Mouse (Mus musculus): ENCODE measurements around the gene Mrnip.

Gene Mrnip

DNA sequence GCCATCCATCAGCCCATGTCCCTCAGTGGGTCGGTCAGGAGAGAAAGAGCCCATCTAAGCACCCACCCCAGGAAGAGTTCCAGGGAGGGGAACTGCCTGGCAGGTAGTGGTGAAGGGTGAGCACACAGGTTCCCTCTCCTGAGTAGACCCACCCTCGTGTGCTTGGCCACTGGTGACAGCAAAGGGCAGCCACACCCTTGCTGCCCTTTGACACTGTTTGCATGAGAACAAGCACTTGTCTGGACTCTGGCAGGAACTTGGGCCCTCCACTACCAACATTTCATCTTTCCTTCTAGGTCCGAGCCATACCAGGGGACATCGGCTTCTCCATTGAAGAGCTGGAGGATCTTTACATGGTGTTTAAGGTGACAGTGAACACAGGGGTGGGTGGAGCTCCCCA is 14.9 kb upstream of the Mrnip start:
- DNase-seq (ENCODE audit: low spot score in 2 of 2): no peak

DNA sequence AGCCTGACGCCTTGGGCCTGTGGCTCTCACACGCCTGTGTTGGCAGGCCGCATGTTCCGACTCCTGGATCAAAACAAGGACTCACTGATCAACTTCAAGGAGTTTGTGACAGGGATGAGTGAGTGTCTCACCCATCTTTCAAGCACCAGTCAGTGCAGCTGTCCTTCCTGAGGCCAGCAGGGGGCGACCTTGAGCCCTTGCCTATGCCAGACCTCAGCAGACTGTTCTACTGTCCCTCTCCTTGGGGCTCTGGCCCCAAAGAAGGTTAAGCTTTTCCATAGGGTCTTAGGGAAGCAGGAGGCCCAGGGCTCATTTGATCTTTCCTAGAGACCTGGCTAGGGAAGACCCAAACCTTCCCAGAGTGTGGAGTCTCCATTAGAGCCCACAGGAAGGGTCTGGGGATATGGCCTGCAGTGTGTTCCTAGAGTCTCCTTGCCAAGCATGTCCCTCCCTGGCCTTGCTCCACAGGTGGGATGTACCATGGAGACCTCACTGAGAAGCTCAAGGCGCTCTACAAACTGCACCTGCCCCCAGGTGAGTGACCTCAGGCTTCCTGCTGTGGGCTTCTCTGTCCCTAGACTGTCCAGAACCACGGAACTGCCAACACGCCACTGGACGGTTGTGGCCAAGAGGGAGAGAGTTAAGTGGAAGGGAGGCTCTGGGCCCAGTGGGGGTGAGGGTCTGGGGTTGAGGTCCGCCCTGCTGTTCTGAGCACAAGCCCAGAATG is 12.5 kb upstream of the Mrnip start:
- DNase-seq (ENCODE audit: low spot score in 2 of 2): peak; percentile 19 to 60

- DNase-seq (ENCODE audit: low spot score in 2 of 2): no peak
Observed at GRCm38 (mm10) chr11:50162338-50163050, 11.8 kb upstream of the Mrnip start.

DNA sequence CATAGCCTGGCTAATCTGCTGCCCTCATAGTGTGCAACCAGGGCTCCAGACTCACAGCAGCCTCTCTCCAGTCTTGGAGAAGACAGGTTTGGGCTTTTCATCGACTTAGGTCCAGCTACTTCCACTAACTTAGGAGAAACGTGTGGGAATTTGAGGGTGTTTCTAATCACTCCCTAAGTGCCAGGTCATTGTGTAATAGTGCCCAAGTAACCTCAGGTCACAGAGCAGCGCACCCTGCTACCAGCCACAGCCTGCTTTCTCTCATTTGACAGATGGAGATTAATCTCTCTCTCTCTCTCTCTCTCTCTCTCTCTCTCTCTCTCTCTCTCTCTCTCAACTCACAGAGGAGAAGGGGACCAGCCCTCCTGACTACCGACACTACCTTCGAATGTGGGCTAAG is 5.9 kb upstream of the Mrnip start:
- no peak for DNase-seq (ENCODE audit: low spot score in 2 of 2)

DNA sequence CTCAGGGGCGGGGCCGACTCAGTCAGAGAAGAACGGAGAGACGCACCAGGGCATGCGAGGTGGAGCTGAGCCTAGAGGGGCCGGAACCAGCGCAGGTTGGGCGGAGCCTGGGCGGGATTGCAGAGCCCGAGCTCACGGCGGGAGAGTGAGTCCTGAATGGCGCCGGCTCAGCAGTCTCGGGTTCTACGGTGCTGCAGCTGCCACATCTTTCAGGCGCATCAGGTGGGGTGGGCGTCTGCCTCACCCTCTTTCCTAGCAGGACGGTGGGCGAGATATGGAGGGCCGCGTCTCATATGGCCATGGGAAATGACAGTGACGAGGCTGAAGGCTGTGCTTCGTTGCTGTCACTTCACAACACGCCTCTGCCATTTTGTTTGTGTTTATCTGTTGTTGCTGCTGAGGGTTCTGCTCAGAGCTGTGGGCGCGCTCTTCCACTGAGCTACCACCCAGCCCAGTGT is 515 bp downstream of the Mrnip start:
- peak; percentile 91 to 96 for DNase-seq (ENCODE audit: low spot score in 2 of 2)

- no peak for DNase-seq (ENCODE audit: low spot score in 2 of 2)
Observed at GRCm38 (mm10) chr11:50176351-50176750, 2.1 kb downstream of the Mrnip start.

- no peak for DNase-seq (ENCODE audit: low spot score in 2 of 2)
Observed at GRCm38 (mm10) chr11:50177111-50177510, 2.9 kb downstream of the Mrnip start.

DNA sequence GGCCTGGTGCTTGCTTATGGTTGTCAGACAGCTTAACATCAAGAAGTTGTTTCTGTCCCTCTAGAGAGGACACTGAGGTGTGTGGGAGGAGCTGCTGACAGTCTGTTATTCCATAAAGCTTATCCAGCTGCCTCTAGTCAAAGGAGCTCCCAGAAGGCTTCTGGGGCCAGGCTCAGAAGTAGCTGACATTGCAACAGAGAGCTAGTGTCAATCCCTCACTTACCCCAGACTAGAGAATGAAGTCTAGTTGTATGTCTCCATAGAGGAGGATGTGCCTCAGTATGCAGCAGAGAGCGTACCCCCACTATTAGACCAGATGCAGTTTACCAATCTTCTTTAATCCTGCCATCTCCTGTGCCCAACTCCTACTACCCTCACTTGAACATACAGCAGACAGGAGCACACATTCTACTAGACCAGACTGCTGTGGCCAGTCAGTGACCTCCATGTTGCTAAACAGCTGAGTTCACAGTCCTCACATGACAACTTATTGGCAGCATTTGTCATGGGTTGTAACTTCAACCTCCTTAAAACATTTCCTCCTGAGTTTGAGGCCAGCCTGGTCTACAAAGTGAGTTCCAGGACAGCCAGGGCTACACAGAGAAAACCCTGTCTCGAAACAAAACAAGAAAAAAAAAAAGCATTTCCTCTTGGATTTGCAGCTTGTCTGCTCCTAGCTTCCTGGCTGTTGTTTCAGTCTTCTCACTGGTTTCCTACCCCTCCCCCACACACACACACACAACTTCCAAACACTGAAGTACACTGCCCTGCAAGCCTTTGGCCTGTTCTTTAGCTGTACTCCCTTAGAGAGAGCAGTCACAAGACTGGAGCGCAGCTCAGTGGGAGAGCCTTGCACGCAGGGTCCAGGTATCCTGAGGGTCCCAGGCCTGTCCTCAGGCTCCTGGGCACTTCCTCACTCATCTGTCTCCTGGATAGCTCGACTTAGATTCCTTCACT is 4.6 kb downstream of the Mrnip start:
- no peak for DNase-seq (ENCODE audit: low spot score in 2 of 2)

DNA sequence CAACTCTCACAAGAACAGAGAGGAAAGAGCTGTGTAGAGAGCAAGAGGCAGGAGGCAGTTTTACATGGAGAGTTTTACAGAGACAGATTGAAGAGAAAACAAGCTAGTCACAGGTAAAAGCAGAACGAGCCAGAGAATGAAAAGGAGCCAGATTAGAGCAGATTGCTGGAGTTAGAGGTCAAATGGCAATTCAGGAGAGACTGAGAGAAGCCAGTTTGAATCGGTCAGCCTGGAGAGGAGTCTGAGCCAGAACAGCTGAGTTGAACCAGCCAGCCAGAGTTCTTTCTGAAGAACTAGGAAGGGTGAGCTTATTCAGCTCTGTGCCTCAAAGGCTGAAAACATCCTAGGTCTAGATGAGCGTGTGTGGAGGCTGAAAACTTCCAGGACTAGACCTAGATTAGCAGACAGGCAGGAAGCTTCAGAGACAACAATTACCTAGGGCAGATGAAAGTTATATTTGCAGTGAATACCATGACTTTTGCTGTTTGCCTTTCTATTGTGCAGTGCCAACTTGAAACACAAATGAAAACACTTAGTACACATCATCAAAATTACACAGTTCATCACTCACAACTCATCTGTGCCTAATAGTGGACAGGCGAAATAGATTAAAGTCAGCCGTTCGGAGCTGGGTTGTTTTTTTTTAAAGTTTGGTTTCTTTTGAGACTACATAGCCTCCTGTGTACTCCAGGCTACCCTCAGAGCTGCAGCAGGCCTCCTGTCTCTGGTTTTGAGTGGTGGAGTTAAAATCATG is 6.4 kb downstream of the Mrnip start:
- no peak for DNase-seq (ENCODE audit: low spot score in 2 of 2)

DNA sequence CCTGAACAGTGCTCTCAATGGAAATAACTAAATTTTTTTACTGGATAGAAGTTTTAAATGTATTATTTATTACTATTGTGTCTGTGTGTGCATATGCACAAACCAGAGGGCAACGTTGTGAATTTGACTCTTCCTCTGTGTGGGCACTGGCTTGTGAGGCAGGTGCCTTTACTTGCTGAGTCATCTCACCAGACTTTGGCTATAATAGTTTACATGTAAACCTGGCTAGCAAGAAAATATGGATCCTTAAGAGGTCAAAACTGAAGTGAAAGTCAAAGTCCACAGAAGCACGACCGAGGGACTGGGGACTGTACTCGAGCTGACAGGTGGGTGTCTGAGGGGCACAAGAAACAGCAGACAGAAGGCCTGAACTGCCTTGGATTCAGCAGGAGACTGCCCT is 8.5 kb downstream of the Mrnip start:
- DNase-seq (ENCODE audit: low spot score in 2 of 2): no peak

- no peak for DNase-seq (ENCODE audit: low spot score in 2 of 2)
Observed at GRCm38 (mm10) chr11:50184788-50185187, 10.5 kb downstream of the Mrnip start.

- DNase-seq (ENCODE audit: low spot score in 2 of 2): no peak
Observed at GRCm38 (mm10) chr11:50188682-50189081, 14.4 kb downstream of the Mrnip start.

DNA sequence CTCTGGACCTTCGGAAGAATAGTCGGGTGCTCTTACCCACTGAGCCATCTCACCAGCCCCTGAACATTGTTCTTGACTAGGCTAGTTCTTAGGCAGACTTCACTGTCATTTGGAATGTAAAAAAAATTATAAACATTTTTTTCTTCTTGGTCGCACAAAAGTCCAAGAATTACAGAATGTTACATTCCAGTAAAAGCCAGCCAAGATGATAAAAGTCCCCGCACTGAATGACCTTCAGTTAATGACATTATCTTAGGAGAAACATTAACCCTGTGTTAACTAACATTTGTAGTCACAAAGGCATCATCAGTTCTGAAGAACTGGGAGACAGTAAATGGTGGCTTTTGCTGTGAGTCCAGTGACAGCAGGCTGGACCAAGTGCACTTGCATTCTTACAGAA is 16.1 kb downstream of the Mrnip start:
- no peak for DNase-seq (ENCODE audit: low spot score in 2 of 2)

- DNase-seq (ENCODE audit: low spot score in 2 of 2): no peak
Observed at GRCm38 (mm10) chr11:50192278-50192677, 18.0 kb downstream of the Mrnip start.

DNA sequence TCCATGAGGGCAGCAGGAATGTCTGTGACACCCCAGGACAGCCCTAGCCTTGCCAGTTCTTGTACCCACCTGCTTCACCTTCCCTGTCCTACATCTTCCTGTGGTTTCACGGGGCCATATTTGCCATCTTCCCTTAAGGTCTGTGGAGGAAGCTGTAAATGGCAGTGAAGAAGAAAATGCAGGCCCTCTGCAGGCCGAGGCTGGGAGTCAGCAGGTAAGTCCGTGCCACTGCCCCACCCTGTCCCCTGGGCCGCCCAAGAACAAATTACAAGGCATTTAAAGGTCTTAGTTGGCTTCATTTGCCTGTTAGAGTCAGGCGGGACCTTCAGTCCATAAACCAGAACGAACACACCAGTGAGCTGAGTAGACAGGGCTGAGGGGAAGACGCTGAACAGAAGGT is 19.8 kb downstream of the Mrnip start:
- DNase-seq (ENCODE audit: low spot score in 2 of 2): no peak

DNA sequence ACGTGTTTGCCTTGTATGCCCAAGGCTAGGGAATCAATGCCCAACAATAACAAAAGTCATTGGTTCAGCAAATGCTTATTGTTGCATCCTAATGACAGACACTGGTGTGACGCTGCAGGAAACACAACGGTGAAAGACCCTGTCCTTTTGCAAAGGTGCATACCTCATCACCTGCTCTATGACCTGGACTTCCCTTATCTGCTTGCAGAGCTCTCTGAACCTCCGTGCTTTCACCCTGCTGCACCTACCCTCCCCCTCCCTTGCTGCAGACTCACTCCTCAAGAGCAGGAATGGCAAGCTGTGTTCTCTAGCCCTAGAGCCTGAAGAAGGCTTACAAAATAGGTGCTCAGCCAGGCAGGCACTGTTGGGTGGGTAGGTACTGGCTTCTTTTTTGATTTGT is 20.5 kb downstream of the Mrnip start:
- no peak for DNase-seq (ENCODE audit: low spot score in 2 of 2)

DNA sequence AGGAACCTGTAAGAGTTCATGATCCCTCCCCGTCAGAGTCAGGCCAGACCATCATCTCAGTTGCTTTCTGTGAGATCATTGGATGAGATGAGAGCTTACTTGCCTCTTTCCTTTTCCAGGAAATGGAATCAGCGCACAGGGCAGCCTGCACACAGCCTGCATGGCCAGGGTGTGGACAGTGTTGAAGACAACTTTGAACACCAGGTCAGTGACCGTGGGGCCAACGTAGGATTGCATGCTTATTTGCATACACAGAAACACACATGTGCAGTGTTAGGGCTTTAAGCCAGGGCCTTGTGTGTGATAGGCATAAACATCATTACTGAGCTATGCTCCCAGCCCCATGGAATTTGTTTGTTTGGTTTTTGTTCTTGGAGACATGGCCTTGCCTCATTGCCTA is 23.3 kb downstream of the Mrnip start:
- DNase-seq (ENCODE audit: low spot score in 2 of 2): no peak

- no peak for DNase-seq (ENCODE audit: low spot score in 2 of 2)
Observed at GRCm38 (mm10) chr11:50198219-50198846, 24.1 kb downstream of the Mrnip start.

GRCm38 (mm10) chr11:50198916-50199315 is 24.7 kb downstream of the Mrnip start:
- no peak for DNase-seq (ENCODE audit: low spot score in 2 of 2)

DNA sequence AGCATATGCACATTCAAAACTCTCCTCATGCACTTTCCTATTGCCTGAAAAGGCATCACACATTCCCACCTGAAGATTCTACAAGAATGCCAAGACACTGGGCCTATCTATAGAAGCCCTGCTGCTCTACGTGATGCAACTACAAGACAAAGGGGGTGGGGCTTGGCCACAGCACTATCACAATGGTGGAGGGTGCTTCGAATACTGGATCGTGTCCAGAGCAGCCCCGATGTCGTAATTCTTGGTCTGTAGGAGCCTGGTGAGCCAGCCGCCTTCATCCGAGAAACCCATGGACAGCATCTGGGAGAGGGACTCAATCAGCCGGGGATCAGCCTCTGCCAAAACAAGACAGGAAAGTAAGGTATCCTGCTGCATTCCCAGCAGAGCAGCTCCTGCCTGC is 26.4 kb downstream of the Mrnip start:
- no peak for DNase-seq (ENCODE audit: low spot score in 2 of 2)

DNA sequence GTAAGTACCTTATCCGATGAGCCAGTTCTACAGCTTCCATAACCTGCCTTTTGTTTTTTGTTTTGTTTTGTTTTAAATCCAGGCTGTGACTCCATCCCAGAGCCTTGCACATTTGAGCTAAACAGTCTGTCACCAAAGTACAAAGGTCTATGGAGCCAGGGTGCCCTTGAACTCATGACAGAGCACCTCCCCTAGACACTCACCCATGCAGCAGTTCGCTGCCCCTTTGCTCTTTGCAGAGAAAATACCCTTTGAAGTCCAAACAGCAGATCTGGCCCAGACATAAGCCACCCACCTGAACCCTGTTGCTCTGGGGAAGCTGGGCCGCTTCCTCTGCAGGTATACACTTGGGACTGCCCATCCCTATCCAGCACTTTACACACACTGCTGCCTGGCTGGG is 27.3 kb downstream of the Mrnip start:
- DNase-seq (ENCODE audit: low spot score in 2 of 2): no peak
